Mouse (Mus musculus) right cerebral cortex, postnatal 4 days (tissue): ENCODE measurements around the gene Vps50.
"Not testable (repeated sequence)": the region's sequence is repeated elsewhere in the genome, so short reads cannot be mapped to it uniquely, and the experiment has no call there.

Experiments
- DNase-seq: peaks from one replicate; pipeline ENCODE4 v3.0.0-alpha.2; 2022

Gene Vps50

GRCm38 (mm10) chr6:3539470-3539869 is 41.3 kb downstream of the Vps50 start:
- no peak for DNase-seq

DNA sequence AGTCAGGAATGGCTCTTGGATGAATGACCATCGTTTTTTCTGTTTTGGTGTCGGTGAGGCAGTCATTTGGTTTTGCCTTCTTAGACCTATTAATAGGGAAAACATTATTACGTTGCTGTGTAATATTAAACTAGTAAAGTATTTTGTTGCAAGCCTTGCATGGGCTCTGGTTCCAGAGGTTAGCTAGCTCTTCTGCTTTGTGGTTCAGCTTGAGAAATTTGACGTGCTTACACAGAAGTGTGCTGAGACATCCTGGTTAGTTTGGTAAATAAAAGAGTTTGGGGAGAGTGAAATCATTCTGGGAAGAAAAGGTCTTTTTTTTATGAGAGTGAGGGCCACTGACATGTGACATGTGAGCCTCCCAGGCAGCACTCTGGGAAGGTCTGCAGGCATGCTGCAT is 45.7 kb downstream of the Vps50 start:
- no peak for DNase-seq

DNA sequence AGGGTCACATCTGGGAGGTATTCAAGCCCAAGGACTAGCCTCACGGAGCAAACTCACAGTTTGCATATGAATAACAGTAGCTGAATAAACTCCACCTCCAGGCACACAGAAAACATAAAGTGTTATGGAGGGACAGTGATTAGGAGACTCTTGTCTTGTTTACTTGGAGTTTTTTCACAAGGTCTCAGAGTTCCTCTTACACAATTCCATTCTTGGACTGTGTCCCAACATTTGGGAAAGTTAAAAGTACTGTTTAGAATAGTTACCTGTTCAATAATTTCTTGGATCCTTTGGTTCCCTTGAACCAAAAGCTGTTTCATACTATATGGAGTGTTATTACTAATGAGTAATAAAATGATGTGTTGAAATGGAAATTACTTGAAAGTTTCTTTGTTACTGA is 46.8 kb downstream of the Vps50 start:
- no peak for DNase-seq

DNA sequence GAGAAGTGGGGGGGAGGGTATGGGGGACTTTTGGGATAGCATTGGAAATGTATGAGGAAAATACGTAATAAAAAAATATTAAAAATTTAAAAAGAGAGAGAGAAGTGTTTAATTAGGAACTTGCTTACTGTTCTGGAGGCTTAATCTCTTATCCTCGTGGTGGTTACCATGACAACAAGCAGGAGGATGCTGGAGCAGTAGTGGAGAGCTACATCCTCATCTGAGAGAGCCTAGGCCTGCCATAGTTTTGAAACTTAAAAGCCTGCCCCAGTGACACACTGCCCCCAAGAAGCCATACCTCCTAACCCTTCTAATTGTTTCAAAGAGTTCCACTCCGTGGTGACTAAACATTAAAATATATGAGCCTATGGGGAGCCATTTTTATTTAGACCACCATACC is 50.8 kb downstream of the Vps50 start:
- no peak for DNase-seq

DNA sequence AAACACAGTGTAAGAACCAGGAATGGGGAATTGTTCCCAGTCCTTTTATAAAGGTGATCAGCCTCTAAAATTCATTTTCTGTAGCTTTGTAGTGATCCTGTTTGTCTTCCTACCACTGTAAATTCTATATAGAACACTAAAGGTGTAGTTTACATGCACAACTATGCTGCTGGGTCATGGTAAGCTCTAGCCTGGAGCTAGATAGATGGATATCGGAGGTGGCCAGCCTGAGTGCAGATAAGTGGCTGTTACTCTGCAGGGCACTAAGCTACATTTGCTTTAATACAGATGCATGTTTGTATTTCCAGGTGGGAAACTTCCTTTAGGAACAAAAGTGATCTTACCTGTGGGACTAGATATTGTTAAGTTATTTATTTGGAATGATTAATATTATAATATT is 51.8 kb downstream of the Vps50 start:
- DNase-seq, result no peak

DNA sequence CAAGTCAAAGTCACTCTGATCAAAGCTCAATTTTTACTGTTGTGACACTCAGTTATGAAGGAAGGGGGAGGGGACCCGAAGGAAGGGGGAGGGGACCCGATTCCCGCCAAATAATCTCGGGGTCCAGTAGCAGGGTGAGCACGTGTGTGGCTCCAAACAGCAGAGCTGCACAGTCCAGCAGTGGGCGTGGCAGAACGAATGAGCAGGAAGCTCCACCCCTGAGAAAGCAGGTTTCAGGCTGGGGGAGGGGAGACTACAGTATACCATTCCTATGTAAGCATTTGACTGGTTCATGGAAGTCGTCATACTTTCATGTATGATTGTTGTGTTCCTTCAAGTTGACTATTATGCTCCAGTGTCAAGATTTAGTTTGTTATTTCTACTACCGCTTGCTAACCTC is 54.5 kb downstream of the Vps50 start:
- DNase-seq, result not testable (repeated sequence)

DNA sequence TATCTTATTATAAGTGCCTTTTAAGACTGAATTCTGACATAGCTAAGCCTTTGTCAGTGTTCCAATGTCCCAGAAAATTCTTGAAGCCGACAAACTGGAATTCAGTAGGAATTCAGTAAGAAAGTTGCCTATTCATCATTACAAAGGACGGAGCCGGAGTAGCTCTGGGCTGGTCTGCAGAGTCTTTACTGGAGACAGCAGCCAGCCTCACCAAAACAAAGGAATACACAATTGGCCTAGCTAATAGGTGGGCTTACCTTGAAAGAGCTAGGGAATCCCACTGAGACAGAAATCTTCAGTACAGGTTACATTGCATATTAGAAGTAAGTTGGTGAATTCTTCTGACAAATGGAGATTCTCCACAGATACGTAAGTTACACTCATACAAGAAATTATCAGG is 59.0 kb downstream of the Vps50 start:
- DNase-seq, result no peak

- no peak for DNase-seq
These were observed 61.8 kb downstream of the Vps50 start for GRCm38 (mm10) chr6:3560009-3560408.

GRCm38 (mm10) chr6:3562301-3562700 is 64.1 kb downstream of the Vps50 start:
- DNase-seq, result no peak

- DNase-seq, result not testable (repeated sequence)
These were observed 65.9 kb downstream of the Vps50 start for GRCm38 (mm10) chr6:3564118-3564517.

GRCm38 (mm10) chr6:3565005-3565404 is 66.8 kb downstream of the Vps50 start:
- no peak for DNase-seq

- DNase-seq, result no peak
These were observed 67.5 kb downstream of the Vps50 start for GRCm38 (mm10) chr6:3565667-3566066.

DNA sequence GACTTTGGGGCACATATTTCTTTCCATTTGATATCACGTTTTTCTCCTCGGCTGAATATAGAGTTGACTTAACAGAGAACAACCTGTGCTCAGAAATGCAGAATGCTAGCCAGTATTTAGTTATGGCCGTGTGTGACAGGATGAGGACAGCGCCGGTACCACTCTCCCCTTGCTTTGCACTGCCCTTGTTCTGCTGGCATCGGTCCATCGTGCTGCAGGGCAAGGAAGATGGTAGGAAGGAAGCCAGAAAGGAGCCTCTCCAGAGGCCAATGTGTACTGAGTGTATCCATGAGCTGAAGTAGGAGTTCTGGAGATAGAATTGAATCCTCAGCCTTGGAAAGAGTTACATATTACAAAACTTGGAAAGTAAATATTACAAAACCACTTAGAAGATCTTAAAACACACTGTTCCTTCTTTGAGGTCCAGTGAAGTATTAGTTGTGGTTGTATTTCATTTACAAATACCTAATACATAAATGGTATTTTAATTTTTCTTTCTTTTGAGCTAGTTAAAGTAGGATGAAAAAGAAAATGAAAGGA is 69.0 kb downstream of the Vps50 start:
- DNase-seq, result no peak

DNA sequence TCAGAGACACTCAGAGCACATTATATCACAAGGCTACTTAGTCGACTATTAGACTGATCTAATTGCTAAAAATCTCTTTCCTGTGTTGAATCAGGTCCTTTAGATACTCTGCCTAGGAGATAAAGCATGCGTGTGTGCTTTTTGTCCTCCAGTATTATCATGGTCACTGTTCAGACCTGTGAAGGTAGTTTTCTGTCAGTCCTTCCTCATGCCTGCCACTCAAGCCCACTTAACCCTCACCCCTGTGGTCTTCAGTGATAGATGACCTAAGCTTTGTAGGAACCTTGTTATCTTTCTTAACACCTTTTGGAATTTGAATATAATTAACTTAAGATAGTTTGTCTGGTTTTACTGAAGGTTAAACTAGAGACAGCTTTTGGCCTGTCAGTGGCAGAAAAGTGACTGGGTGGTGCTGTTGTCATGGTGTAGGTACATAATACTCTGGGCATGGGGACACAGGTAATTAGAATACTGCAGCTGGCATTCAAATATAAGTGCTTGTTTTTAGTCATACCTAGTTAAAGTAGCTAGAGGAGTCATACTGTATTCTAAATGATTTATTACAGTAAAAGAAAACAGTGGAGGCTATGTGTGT is 74.1 kb downstream of the Vps50 start:
- no peak for DNase-seq

- DNase-seq, result no peak
These were observed 75.6 kb downstream of the Vps50 start for GRCm38 (mm10) chr6:3573787-3574186.

DNA sequence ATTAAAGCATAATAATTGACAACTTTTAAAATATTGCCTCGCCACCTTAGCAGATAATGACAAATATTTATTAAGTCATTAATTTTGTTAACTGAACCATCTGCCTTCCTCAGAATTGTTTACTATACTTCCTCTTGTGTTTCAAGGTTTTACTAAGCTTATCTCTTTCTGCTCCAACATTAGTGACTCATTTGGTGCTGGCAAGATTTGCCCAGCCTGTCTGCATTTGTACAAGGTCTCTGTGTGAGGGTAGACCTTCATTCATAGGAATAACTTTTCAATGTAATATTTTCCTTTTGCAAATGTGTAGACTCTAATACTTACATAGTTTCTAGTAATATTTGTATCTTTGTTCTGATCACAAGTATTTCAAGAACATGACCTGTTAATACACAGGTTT is 87.2 kb downstream of the Vps50 start:
- DNase-seq, result no peak

DNA sequence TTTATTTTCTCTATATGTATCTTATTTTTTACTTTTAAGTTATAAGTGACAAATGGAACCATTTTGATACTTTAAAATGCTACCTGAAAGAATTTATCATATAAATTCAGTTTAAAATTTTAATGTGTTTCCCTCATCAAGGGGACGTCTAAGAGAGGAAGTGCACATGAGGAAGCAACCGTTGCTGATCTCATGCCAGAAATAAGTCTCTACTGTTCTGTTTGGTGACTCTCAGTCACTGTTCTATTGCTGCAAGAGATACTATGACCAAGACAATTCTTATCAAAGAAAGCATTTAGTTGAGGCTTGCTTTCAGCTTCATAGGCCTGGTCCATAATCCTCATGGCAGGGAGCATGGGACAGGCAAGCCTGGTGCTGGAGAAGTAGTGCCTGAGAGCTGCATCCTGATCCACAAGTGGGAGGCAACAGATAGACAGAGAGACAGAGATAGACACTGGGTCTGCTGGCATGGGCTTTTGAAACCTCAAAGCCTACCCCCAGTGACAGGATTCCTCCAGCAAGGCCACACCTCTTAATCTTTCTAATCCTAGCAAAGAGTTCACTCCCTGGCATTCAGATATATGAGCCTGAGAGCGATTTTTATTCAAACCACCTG is 92.2 kb downstream of the Vps50 start:
- no peak for DNase-seq

- no peak for DNase-seq
These were observed 96.1 kb downstream of the Vps50 start for GRCm38 (mm10) chr6:3594246-3594645.

DNA sequence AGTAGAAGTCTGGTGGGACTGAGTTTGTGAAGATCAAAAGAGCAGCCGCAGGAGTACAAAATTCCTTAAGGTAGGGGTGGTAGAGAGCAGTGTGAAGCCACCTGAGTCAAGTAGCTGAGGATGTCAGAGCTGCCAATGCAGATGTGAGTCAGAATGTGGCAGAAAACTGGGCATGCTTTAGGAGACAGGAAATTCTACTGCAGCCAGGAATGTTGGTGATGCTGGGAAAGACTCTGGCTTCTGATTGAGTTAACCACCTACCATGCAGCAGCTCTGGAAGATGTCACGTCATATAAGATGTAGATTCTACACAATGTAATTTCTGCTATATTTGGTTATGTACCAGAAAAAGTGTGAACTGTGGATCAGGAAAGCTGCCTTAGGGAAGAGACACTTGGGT is 114.6 kb downstream of the Vps50 start:
- DNase-seq, result no peak

DNA sequence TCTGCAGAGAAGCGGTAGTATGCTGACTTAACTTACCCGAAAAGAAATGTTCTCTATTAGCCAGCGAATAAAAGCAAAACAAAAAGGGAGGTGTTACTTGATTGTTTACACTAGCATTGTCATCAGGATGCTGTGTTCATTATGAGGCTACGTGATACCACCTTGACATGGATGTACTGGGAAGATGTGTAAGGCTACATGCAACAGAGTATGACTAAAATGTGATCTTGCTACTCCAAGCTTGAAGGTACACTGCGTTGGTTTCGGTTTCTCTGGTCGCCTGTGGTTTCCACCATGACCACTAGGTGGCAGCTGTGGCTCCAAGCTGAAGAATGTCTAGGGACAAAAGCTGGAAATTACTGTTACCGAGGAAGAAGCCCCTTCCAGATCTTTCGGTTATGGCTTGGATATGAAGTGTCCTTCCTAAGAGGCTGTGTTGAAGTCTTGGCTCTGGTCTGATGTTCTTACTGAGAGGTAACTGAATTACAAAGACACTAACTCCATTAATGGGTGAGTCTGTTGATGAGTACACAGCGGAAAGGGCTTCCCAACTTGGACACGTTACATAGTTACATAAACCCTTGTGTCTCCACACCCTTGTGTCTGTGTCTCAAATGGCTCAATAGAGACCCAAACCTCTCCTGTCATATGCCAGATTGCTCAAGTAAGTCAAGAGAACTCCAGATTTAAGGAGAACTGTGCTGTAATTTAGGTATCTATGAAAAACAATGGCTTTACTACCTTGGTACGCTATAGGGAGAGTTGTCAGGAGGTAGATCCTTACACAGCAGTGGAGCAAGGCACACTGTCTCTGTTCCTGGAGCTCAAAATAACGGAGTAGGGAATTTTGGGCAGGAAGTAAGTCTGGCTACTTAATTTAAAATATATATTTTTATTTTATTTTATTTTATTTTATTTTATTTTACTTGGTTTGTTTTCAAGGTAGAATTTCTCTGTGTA is 122.5 kb downstream of the Vps50 start:
- not testable (repeated sequence) for DNase-seq
